Mouse (Mus musculus) mesoderm, embryonic 11.5 days (tissue): ENCODE data around the gene Arl3.
A peak's percentile ranks its signal among the peaks of the same experiment; 100 is the strongest.
"Not testable (repeated sequence)": the region's sequence is repeated elsewhere in the genome, so short reads cannot be mapped to it uniquely, and the experiment has no call there.

Experiments used
- DNase-seq: peaks from one replicate; pipeline ENCODE4 v3.0.0-alpha.2; 2012; ENCODE audit warnings: low read depth, low spot score

Gene Arl3

DNA sequence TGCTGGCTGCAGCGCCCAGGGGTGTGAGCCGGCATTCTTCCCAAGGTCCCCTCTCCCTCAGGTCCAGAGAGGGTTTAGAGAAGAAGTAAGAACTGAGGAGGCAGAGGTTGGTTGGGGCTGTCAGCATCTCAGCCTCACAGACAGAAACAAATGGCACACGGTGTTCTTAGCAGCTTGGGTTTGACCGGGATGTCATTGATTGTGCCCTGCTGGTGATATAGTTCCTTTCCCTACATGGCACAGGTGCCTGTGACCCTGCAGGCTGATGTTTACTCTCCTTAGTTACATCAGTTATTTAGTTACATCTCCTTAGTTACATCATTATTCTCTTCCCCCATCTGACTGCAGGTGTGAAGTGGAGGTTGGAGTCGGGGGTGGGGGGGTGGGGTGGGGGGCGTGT, 18.6 kb upstream of the Arl3 start:
- DNase-seq: no peak

GRCm38 (mm10) chr19:46587823-46588508, 15.0 kb upstream of the Arl3 start:
- DNase-seq: peak; percentile 90

GRCm38 (mm10) chr19:46575196-46575595, 2.2 kb upstream of the Arl3 start:
- no peak for DNase-seq

DNA sequence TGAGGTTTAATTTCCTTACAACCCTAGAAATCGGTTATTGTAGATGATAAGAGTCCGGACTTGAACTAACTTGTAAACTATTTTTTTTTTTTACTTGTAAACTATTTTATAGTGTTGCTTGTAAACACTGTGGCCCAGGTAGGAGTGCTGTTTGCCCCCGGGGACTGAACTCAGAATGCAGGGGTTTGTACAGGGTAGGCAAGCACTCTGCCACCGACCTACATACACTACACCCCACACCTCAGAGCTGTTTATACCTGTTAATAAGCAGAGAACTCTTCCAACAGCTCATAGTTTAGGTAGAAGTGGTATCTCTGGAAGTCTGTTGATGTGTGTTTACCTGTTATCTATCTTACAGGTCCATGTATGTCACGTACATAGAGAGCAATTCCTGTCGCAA, 992 bp upstream of the Arl3 start:
- DNase-seq: no peak

GRCm38 (mm10) chr19:46572548-46572947, 450 bp downstream of the Arl3 start:
- no peak for DNase-seq

GRCm38 (mm10) chr19:46571878-46572244, 1.1 kb downstream of the Arl3 start:
- DNase-seq: no peak

DNA sequence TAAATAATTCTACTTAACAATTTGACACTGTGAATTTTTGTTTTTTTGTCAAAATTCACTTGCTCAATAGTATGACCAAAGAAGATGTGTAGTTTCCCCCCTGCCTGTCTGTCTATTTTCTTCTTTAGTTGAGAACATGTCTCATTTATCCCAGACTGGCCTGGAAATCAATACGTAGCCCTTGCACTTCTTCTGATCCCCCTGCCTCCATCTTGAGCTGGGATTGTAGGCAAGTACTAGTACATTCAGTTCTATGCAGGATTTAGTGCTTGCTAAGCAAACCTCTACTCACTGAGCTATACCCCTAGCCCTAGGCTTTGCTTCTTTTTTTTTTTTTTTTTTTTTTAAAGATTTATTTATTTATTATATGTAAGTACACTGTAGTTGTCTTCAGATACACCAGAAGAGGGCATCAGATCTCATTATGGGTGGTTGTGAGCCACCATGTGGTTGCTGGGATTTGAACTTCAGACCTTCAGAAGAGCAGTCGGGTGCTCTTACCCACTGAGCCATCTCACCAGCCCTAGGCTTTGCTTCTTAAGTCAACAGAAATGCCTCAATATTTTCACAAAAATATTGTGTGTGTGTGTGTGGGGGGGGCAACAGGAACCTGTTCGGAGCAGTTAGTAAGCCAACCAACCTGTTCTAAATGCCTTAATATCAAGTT, 1.7 kb downstream of the Arl3 start:
- DNase-seq: not testable (repeated sequence)

- no peak for DNase-seq
Measured at GRCm38 (mm10) chr19:46564043-46564462, 8.9 kb downstream of the Arl3 start.

DNA sequence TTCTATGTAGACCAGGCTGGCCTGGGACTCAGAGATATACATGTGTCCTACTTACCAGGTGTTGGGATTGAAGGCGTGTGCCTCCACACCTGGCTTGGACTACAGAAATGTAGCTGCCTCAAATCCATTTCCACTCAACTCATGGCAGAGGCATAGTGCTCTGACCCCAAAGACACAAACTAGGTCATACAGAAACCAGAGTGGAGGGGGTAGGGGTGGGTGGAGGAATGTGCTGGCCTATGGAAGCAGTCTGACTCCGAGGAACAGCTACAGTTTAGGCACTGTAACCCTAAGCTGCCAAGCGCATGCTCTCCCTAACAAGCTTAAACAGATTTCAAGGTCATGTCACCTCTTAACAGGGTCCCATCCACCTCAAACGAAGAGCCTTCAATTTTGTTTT, 9.4 kb downstream of the Arl3 start:
- no peak for DNase-seq

GRCm38 (mm10) chr19:46562581-46563515, 10.2 kb downstream of the Arl3 start:
- DNase-seq: no peak

DNA sequence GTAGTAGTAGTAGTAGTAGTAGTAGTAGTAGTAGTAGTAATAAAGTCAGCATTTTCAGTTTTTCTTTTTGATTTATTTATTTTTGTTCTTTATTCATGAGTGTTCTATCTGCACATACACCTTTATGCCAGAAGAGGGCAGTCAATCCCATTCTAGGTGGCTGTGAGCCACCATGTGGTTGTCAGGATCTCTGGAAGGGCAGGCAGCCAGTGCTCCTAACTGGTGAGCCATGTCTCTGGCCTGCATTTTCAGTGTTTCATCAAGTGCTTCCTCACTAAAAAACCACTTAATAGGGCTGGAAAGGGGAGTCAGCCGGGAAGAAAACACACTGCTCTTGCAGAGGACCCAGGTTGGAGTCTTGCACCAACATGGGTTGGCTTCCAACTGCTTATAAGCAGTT, 10.9 kb downstream of the Arl3 start:
- DNase-seq: peak; percentile 67

- DNase-seq: no peak
Measured at GRCm38 (mm10) chr19:46558631-46559030, 14.4 kb downstream of the Arl3 start.

- DNase-seq: no peak
Measured at GRCm38 (mm10) chr19:46558009-46558408, 15.0 kb downstream of the Arl3 start.

DNA sequence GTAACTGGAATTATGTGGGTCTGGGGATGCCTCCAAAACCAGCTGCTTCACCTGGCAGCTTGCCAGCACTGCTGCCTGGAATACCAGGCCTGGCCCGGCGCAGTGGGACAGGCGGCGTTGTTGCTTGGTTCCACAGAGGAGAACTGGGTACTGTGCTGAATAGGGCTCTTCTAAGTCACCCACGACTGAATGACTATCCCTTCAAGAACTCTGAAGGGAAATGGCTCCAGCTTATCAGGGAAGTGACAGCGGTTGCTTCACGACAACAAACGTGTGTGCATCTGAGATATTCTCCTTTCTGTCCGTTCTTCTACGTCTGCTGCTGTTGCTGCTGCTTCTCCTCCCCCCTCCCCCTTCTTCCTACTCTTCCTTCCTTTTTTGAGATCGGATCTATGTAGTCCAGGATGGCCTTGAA, 19.4 kb downstream of the Arl3 start:
- no peak for DNase-seq

GRCm38 (mm10) chr19:46552496-46552895, 20.5 kb downstream of the Arl3 start:
- no peak for DNase-seq

DNA sequence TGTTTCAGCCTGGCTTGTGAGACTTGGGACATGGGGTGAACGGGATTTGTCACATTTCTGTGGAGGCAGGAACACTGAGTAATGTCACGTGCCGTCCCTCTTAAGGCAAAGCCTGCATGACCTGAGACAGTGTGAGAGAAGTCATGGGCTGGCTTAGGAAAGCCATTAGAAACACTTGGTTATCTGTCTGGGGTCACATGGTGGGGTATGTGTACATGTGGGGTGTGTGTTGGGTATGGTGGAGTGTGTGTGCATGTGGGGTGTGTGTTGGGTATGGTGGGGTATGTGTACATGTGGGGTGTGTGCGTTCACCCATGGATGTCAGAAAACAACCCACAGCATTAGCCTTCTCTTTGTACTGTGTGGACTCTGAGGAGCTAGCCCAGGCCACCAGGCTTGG, 22.6 kb downstream of the Arl3 start:
- no peak for DNase-seq

DNA sequence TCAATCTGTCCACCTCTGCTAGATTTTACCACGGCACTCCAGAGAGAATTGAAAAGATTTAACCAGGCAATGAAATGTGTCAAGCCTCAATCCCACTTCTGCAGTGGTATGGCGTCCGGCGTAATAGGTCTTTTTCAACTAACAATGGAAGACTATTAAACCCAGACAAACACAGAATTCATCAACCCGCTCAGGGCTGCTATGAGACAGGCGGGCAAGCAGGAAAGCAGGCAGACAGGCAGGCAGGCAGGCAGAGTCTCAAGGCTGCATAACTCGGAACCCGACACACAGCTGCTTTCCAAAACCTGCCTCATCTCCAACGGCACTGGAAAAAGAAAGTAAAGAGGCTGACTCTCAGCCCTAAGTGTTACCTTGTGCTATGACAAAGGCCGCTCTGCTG, 24.9 kb downstream of the Arl3 start:
- DNase-seq: no peak

DNA sequence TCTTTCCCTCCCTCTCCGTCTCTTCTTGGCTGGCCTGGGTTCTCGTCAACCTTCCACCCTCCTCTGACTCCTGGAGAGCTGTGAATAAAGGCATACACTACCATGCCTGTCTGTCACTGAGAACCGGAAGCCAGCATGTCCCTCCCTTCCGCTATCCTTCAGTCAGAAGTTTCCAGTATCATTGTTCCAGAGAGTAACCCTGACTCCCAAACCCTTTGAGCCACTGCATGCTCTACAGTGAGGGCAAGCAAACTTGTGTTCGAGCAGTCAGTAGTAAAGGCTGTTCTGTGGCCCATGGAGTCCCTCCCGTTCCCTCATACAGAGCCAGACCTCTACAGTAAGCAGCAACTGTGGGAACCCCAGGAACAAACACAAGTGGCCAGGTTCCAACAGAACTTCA, 25.4 kb downstream of the Arl3 start:
- no peak for DNase-seq

GRCm38 (mm10) chr19:46542750-46543149, 30.2 kb downstream of the Arl3 start:
- DNase-seq: no peak

GRCm38 (mm10) chr19:46538213-46538612, 34.8 kb downstream of the Arl3 start:
- no peak for DNase-seq

- DNase-seq: no peak
Measured at GRCm38 (mm10) chr19:46537357-46537756, 35.6 kb downstream of the Arl3 start.

DNA sequence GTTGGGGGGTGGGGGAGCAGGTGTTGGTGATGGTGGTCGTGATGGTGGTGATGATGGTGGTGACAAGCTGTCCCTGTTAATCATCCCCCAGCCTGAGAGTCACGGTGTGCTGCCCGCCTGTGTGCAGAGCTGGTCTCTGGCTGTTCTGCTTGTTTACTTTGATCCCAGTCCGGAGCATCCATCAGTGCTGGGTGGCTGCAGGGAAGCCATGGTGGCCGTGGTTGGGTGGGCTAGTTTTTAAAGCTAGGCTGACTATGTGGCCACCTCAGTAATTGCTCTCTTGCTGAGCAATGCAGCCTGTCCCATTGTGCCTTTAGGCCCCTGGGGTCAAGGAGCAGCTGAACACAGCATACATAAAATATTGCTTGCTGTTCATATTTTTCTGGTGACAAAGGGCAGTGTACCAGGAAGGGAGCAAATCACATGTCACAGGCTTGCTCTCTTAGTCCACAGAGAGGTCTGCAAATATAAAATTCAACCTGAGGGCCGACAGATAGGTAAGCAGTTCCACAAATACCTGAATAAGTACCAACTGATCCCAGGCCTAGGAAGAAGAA, 38.4 kb downstream of the Arl3 start:
- no peak for DNase-seq
